Mouse (Mus musculus): ENCODE results near the gene Schip1. TPM values are rescaled to one million over a fixed set of nuclear protein-coding genes. Genes with fewer than 3 reads are reported as not detected.

The Schip1 gene
- total and polyA plus RNA-seq, 2 experiments from 2014 or later, result 108 to 157 TPM

DNA sequence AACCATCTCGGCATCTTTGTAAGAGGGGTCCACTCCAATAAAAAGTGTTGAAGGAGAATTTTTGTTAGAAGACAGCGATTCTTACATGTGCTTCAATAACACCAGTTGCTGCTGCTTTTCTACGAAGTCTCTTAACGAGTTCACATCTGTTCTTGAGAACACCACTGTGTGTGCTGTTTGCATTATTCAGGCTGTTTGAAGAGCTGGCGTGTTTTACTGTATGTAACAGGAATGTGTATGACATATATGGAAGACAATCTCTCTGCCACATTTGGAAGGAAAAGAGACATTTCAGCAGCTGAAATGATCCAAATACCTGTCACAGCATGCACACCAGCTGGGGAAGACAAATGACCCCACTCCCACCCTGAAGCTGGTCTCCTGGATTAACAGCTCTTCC is 406.0 kb downstream of the Schip1 start:
- Histone ChIP-seq H3K9me3 (ENCODE audit: low read length) (no peaks in the 10 kb centered on the region), H3K9ac (replicated peaks; ENCODE audit: low read length, poor library complexity, severe bottlenecking) (no peak overlapping the region), H3K27me3 (ENCODE audit: insufficient read depth, low read length) (0 out of 2 replicates have a peak, but pooled peaks cover 3% of the 10 kb centered on the region), H3K36me3 (ENCODE audit: insufficient read depth, low read length) (no peaks in the 10 kb centered on the region), H3K27ac (ENCODE audit: low read depth, low read length) (no peak overlapping the region), H3K4me3 (ENCODE audit: low read depth, low read length) (no peak overlapping the region), H3K4me2 (ENCODE audit: low read depth, low read length, poor library complexity, severe bottlenecking) (no peak overlapping the region), H3K4me1 (ENCODE audit: insufficient read depth, low read length) (peaks cover 8% of the 10 kb centered on the region; the same call in 1 of the 2 replicates)
- no peak for ATAC-seq (ENCODE audit: low FRiP score)
- no peak for DNase-seq (ENCODE audit: low spot score)
- 71% methylated on average over 5 of the region's 5 CpGs for WGBS
- TF ChIP-seq CTCF (IDR thresholded peaks at IDR 0.05), result no peak

GRCm38 (mm10) chr3:68476336-68476735 is 411.7 kb downstream of the Schip1 start:
- Histone ChIP-seq H3K27ac (ENCODE audit: low read depth, low read length) (no peak overlapping the region), H3K4me3 (ENCODE audit: low read depth, low read length) (no peak overlapping the region), H3K9ac (replicated peaks; ENCODE audit: low read length, poor library complexity, severe bottlenecking) (no peak overlapping the region), H3K27me3 (ENCODE audit: insufficient read depth, low read length) (0 out of 2 replicates have a peak, but pooled peaks cover 5% of the 10 kb centered on the region), H3K36me3 (ENCODE audit: insufficient read depth, low read length) (no peaks in the 10 kb centered on the region), H3K4me1 (ENCODE audit: insufficient read depth, low read length) (no peaks in the 10 kb centered on the region), H3K4me2 (ENCODE audit: low read depth, low read length, poor library complexity, severe bottlenecking) (no peak overlapping the region), H3K9me3 (ENCODE audit: low read length) (no peaks in the 10 kb centered on the region)
- no peak for ATAC-seq (ENCODE audit: low FRiP score)
- DNase-seq (ENCODE audit: low spot score), result no peak
- WGBS, result 93% methylated on average over 7 of the region's 7 CpGs
- no peak for TF ChIP-seq CTCF (IDR thresholded peaks at IDR 0.05)

GRCm38 (mm10) chr3:68477478-68477877 is 412.9 kb downstream of the Schip1 start:
- 46% methylated on average over 2 of the region's 2 CpGs for WGBS

GRCm38 (mm10) chr3:68479266-68479665 is 414.7 kb downstream of the Schip1 start:
- TF ChIP-seq CTCF (IDR thresholded peaks at IDR 0.05), result no peak
- ATAC-seq (ENCODE audit: low FRiP score), result no peak
- Histone ChIP-seq H3K9ac (replicated peaks; ENCODE audit: low read length, poor library complexity, severe bottlenecking) (no peak overlapping the region), H3K27ac (ENCODE audit: low read depth, low read length) (no peak overlapping the region), H3K4me2 (ENCODE audit: low read depth, low read length, poor library complexity, severe bottlenecking) (no peak overlapping the region), H3K4me3 (ENCODE audit: low read depth, low read length) (no peak overlapping the region), H3K36me3 (ENCODE audit: insufficient read depth, low read length) (no peaks in the 10 kb centered on the region), H3K9me3 (ENCODE audit: low read length) (no peaks in the 10 kb centered on the region), H3K27me3 (ENCODE audit: insufficient read depth, low read length) (0 out of 2 replicates have a peak, but pooled peaks cover 5% of the 10 kb centered on the region), H3K4me1 (ENCODE audit: insufficient read depth, low read length) (no peaks in the 10 kb centered on the region)
- WGBS, result 93% methylated on average over 6 of the region's 6 CpGs
- no peak for DNase-seq (ENCODE audit: low spot score)

More at GRCm38 (mm10) chr3:68477478-68477877, 412.9 kb downstream of the Schip1 start:
- Histone ChIP-seq H3K27ac (ENCODE audit: low read depth, low read length) (no peak overlapping the region), H3K9me3 (ENCODE audit: low read length) (no peaks in the 10 kb centered on the region), H3K4me2 (ENCODE audit: low read depth, low read length, poor library complexity, severe bottlenecking) (no peak overlapping the region), H3K36me3 (ENCODE audit: insufficient read depth, low read length) (no peaks in the 10 kb centered on the region), H3K27me3 (ENCODE audit: insufficient read depth, low read length) (0 out of 2 replicates have a peak, but pooled peaks cover 5% of the 10 kb centered on the region), H3K9ac (replicated peaks; ENCODE audit: low read length, poor library complexity, severe bottlenecking) (no peak overlapping the region), H3K4me3 (ENCODE audit: low read depth, low read length) (no peak overlapping the region), H3K4me1 (ENCODE audit: insufficient read depth, low read length) (no peaks in the 10 kb centered on the region)
- DNase-seq (ENCODE audit: low spot score), result no peak
- no peak for ATAC-seq (ENCODE audit: low FRiP score)
- no peak for TF ChIP-seq CTCF (IDR thresholded peaks at IDR 0.05)

DNA sequence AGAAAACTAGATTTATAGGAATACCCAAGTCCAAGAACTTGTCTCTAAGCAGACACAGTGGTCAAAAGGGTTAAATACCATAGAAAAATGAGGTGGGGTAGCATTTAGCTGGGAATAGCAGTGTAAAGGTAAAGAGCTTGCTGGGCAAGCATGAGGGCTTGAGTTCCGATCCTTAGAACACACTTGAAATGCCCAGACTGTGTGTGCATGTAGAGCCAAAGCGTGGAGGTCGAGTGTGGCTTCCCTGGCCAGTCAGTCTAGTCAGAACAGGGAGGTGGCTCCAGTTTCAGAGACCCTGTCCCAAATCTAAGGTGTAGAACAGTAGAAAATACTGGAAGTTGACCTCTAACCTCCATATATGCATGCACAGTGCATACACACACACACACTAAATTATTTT is 418.9 kb downstream of the Schip1 start:
- Histone ChIP-seq H3K9ac (replicated peaks; ENCODE audit: low read length, poor library complexity, severe bottlenecking) (no peak overlapping the region), H3K4me2 (ENCODE audit: low read depth, low read length, poor library complexity, severe bottlenecking) (no peak overlapping the region), H3K9me3 (ENCODE audit: low read length) (no peaks in the 10 kb centered on the region), H3K27ac (ENCODE audit: low read depth, low read length) (no peak overlapping the region), H3K4me1 (ENCODE audit: insufficient read depth, low read length) (no peaks in the 10 kb centered on the region), H3K36me3 (ENCODE audit: insufficient read depth, low read length) (no peaks in the 10 kb centered on the region), H3K4me3 (ENCODE audit: low read depth, low read length) (no peak overlapping the region), H3K27me3 (ENCODE audit: insufficient read depth, low read length) (no peaks in the 10 kb centered on the region)
- DNase-seq (ENCODE audit: low spot score) (no peak), ATAC-seq (ENCODE audit: low FRiP score) (no peak)
- TF ChIP-seq CTCF (IDR thresholded peaks at IDR 0.05), result no peak
- 87% methylated on average over 3 of the region's 3 CpGs for WGBS

DNA sequence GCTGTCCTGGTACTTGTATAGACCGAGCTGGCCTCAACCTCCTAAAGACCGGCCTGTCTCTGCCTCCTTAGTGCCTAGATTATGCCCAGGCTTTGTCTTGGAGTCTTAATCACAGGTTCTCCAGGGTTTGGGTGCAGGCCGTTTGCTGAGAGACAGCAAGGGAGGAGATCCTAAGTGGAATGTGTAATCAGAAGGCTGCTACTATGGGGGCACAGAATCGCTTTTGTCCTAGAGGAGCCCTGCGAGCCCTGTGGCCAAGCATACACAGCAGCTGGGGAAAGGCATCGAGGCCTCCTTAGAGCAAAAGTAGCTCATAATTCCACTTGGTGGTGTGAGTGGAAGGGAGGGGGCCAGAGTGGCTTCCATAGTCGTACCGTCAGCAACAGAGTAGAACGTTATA is 419.4 kb downstream of the Schip1 start:
- no peak for TF ChIP-seq CTCF (IDR thresholded peaks at IDR 0.05)
- no peak overlapping the region for H3K4me2 ChIP-seq (ENCODE audit: low read depth, low read length, poor library complexity, severe bottlenecking)
- no peaks in the 10 kb centered on the region for H3K4me1 ChIP-seq (ENCODE audit: insufficient read depth, low read length)
- no peak overlapping the region for H3K9ac ChIP-seq (replicated peaks; ENCODE audit: low read length, poor library complexity, severe bottlenecking)
- H3K9me3 ChIP-seq (ENCODE audit: low read length), result no peaks in the 10 kb centered on the region
- H3K36me3 ChIP-seq (ENCODE audit: insufficient read depth, low read length), result no peaks in the 10 kb centered on the region
- DNase-seq (ENCODE audit: low spot score), result no peak
- ATAC-seq (ENCODE audit: low FRiP score), result no peak
- no peak overlapping the region for H3K27ac ChIP-seq (ENCODE audit: low read depth, low read length)
- no peak overlapping the region for H3K4me3 ChIP-seq (ENCODE audit: low read depth, low read length)
- H3K27me3 ChIP-seq (ENCODE audit: insufficient read depth, low read length), result no peaks in the 10 kb centered on the region
- 87% methylated on average over 9 of the region's 9 CpGs for WGBS
